Mouse (Mus musculus) spleen, adult 2 months (tissue): ENCODE data around the gene Crtap.

ENCODE experiments used
- CTCF ChIP-seq: fragments of 200-500 bp; IDR thresholded peaks from 2 replicates; pipeline ENCODE4 v1.5.1; 2011; ENCODE audit warnings: mild to moderate bottlenecking, inconsistent platforms; ENCODE audit not compliant: insufficient read depth, insufficient read length, insufficient replicate concordance; ENCODE audit errors: extremely low read depth
- POLR2A ChIP-seq: fragments of 200-500 bp; IDR thresholded peaks from 2 replicates; pipeline ENCODE4 v1.6.1; 2011; ENCODE audit warnings: low read depth, low read length, inconsistent platforms

GRCm38 (mm10) chr9:114427425-114427824, 37.0 kb upstream of the Crtap start:
- TF ChIP-seq CTCF, result no peak
- TF ChIP-seq POLR2A, result no peak
